Mouse (Mus musculus) testis, adult 2 months (tissue): ENCODE results near the gene Rtp3. TPM values are rescaled to one million over a fixed set of nuclear protein-coding genes. Genes with fewer than 3 reads are reported as not detected.

Source experiments
- H3K27ac ChIP-seq: fragments of 200-500 bp; 2 replicates; pipeline ENCODE4 v1.5.1; 2012; ENCODE audit warnings: low read depth, low read length; ENCODE audit not compliant: control insufficient read depth, insufficient read depth
- H3K27me3 ChIP-seq: fragments of 200-500 bp; 2 replicates; pipeline ENCODE4 v1.6.1; 2012; ENCODE audit warnings: mild to moderate bottlenecking, low read length, moderate library complexity; ENCODE audit not compliant: control insufficient read depth, insufficient read depth
- H3K36me3 ChIP-seq: fragments of 200-500 bp; 2 replicates; pipeline ENCODE4 v1.6.1; 2012; ENCODE audit warnings: mild to moderate bottlenecking, low read length; ENCODE audit not compliant: control insufficient read depth, insufficient read depth
- H3K4me1 ChIP-seq: fragments of 200-500 bp; 2 replicates; pipeline ENCODE4 v1.6.1; 2012; ENCODE audit warnings: low read length; ENCODE audit not compliant: control insufficient read depth, insufficient read depth
- H3K4me3 ChIP-seq: fragments of 200-500 bp; 2 replicates; pipeline ENCODE4 v1.5.1; 2012; ENCODE audit warnings: low read depth, mild to moderate bottlenecking, low read length, moderate library complexity, mixed read lengths; ENCODE audit not compliant: control insufficient read depth
- CTCF ChIP-seq: fragments of 200-500 bp; IDR thresholded peaks from 2 replicates; pipeline ENCODE4 v1.5.1; 2012; ENCODE audit warnings: low read depth, mild to moderate bottlenecking, inconsistent platforms, low read length, moderate library complexity; ENCODE audit not compliant: control insufficient read depth, insufficient read depth, insufficient replicate concordance
- POLR2A ChIP-seq: fragments of 200-500 bp; IDR thresholded peaks from 2 replicates; pipeline ENCODE4 v1.6.1; 2012; ENCODE audit warnings: low read depth, mild to moderate bottlenecking, inconsistent platforms, low read length, moderate library complexity; ENCODE audit not compliant: control insufficient read depth
- polyA plus RNA-seq: library from polyadenylated mRNA; depleted of rRNA; stranded (reverse); fragments of >200 nt; gene quantifications from 2 replicates; pipeline ENCODE4 v1.2.3, GENCODE M21; 2012; rRNA removed

The Rtp3 gene
- polyA plus RNA-seq: 0.59 and 0.75 TPM in 2 replicates

GRCm38 (mm10) chr9:110990204-110990603 lies at the start of gene Rtp3:
Gene Rtp3 (minus strand): TSS chr9:110990583.
- Histone ChIP-seq H3K4me3 (no peak within 1 kb of the TSS), H3K27ac (no peak within 1 kb of the TSS), H3K36me3 (no peaks in the 10 kb centered on the region), H3K27me3 (no peaks in the 10 kb centered on the region), H3K4me1 (no peaks in the 10 kb centered on the region; the same call in none of the 2 replicates)
- TF ChIP-seq CTCF (no peak), POLR2A (no peak)

DNA sequence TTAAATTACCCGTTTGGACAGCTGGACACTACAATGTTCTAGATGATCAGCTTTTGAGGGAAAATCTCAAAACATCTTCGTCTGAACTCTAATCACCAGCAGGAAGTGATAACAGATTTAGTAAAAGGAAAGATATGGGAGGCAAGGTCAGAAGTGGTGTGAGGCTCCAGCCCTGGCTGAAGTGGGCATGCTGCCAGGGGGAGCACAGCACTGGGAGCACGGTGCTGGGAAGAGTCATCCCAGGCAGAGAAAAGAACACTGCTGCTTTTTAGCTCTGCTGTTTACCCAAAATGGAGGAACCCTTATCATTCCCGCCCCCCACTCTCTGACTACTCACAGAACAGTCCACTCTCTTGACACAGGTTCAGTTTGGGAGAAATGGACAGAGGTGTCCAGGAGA lies 49.6 kb upstream of the Rtp3 start:
- Histone ChIP-seq H3K4me1 (no peaks in the 10 kb centered on the region), H3K27me3 (no peaks in the 10 kb centered on the region)
- no peak for TF ChIP-seq POLR2A
- no peak for TF ChIP-seq CTCF

GRCm38 (mm10) chr9:111033717-111034116 lies 43.3 kb upstream of the Rtp3 start:
- Histone ChIP-seq H3K36me3 (no peaks in the 10 kb centered on the region), H3K27me3 (no peaks in the 10 kb centered on the region), H3K4me1 (no peaks in the 10 kb centered on the region), H3K4me3 (no peak overlapping the region), H3K27ac (no peak overlapping the region)
- TF ChIP-seq POLR2A (no peak), CTCF (no peak)

More for the DNA sequence above, 49.6 kb upstream of the Rtp3 start:
- no peak overlapping the region for H3K27ac ChIP-seq
- no peak overlapping the region for H3K4me3 ChIP-seq
- H3K36me3 ChIP-seq: no peaks in the 10 kb centered on the region

- Histone ChIP-seq H3K36me3 (no peaks in the 10 kb centered on the region), H3K4me1 (peaks cover 2% of the 10 kb centered on the region; the same call in 1 of the 2 replicates), H3K4me3 (no peak overlapping the region), H3K27me3 (no peaks in the 10 kb centered on the region), H3K27ac (no peak overlapping the region)
- TF ChIP-seq CTCF: no peak
- TF ChIP-seq POLR2A: no peak
Measured at GRCm38 (mm10) chr9:111026791-111027190, 36.4 kb upstream of the Rtp3 start.

- peaks cover 2% of the 10 kb centered on the region; the same call in 1 of the 2 replicates for H3K4me1 ChIP-seq
- no peaks in the 10 kb centered on the region for H3K27me3 ChIP-seq
- H3K4me3 ChIP-seq: no peak within 1 kb of the TSS
- no peak for TF ChIP-seq POLR2A
- H3K36me3 ChIP-seq: no peaks in the 10 kb centered on the region
- no peak within 1 kb of the TSS for H3K27ac ChIP-seq
Measured at GRCm38 (mm10) chr9:111019022-111019421, 28.6 kb upstream of the Rtp3 start, which contains the start of gene Ltf. Gene Ltf (plus strand): TSS chr9:111019271.

GRCm38 (mm10) chr9:111015658-111016057 lies 25.3 kb upstream of the Rtp3 start:
- H3K4me3 ChIP-seq: no peak overlapping the region
- H3K27me3 ChIP-seq: no peaks in the 10 kb centered on the region
- no peak overlapping the region for H3K27ac ChIP-seq
- no peaks in the 10 kb centered on the region for H3K4me1 ChIP-seq
- no peak for TF ChIP-seq POLR2A
- TF ChIP-seq CTCF: no peak
- H3K36me3 ChIP-seq: no peaks in the 10 kb centered on the region

GRCm38 (mm10) chr9:111012041-111012440 lies 21.7 kb upstream of the Rtp3 start:
- no peak overlapping the region for H3K4me3 ChIP-seq
- TF ChIP-seq CTCF: no peak
- no peak for TF ChIP-seq POLR2A
- no peaks in the 10 kb centered on the region for H3K4me1 ChIP-seq
- no peaks in the 10 kb centered on the region for H3K36me3 ChIP-seq
- H3K27me3 ChIP-seq: no peaks in the 10 kb centered on the region
- H3K27ac ChIP-seq: no peak overlapping the region

DNA sequence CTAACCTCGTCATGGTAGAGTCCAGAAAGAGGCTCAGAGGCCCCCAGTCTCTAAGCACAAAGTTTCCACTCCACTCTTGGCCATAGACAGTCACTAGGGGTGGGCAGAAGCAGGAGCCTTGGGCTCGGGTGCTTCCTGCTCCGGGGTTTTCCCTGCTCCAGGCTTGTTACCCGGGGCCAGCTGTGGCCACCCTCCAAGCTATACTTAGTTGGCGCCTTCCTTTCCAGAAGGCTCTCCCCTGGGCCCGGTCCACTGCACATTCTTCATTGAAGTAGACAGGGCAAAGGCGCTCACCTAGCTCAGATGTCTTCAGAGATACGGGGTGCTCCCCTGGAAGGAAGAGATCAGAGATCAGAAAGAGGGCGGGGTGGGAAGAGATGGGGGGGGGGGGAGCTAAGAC lies 21.2 kb upstream of the Rtp3 start:
- Histone ChIP-seq H3K4me1 (no peaks in the 10 kb centered on the region), H3K4me3 (no peak overlapping the region), H3K27me3 (no peaks in the 10 kb centered on the region), H3K36me3 (no peaks in the 10 kb centered on the region), H3K27ac (no peak overlapping the region)
- TF ChIP-seq CTCF (no peak), POLR2A (no peak)
